Mouse (Mus musculus) embryonic fibroblast, embryonic 13.5 days (primary cell): ENCODE data around the gene Kirrel3.

ENCODE experiments used
- CTCF ChIP-seq: IDR thresholded peaks from 2 replicates; pipeline ENCODE4 v1.5.1; 2011; ENCODE audit warnings: mild to moderate bottlenecking, control low read depth, low read length, moderate library complexity, borderline replicate concordance; ENCODE audit not compliant: insufficient read depth
- POLR2A ChIP-seq: IDR thresholded peaks from 2 replicates; pipeline ENCODE4 v1.6.1; 2011; ENCODE audit warnings: low read depth, mild to moderate bottlenecking, control low read depth, low read length, moderate library complexity

DNA sequence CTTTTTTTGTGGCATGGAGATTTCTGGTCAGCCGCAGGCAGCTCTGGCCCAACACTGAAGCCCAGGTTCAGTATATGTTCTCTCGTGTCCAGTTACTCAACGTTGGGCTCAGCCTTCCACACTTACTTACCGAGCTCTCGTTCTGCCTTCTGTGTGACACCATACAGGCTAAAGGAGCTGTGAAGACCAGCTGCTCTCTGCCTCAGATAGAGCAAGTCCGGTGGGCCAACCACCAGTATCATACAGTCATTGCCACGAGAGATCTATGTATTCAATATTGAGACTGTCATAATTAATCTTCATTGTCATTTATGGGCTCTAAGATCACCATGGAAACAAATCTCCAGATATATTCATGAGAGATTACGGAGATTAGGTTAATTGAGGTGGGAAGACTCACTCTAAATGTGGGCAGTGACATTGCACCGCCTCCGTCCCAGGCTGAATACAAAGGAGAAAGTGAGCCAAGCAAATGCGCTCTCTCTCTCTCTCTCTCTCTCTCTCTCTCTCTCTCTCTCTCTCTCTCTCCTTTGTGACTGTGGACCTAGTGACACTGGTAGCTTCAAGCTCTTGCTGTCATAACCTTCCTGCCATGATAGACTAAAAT, 339.8 kb downstream of the Kirrel3 start:
- TF ChIP-seq POLR2A (no peak), CTCF (no peak)
